Mouse (Mus musculus) mouse trophoblast stem cell (cell line): ENCODE data around the gene Gpr35.

ENCODE experiments used
- in situ Hi-C, 2 experiments: fragments of 300-500 bp; cut with MseI, MboI; formaldehyde crosslinking; loops; 2 replicates in 1 of 2; 3 replicates in 1 of 2; pipeline ENCODE4 v1.15.1; 2025

The Gpr35 gene

GRCm38 (mm10) chr1:92950607-92951006 lies at the start of gene Gpr35:
Gpr35 (plus strand) TSS chr1:92950865.
- in situ Hi-C loops: no loop called here

GRCm38 (mm10) chr1:92902786-92903185 lies 47.9 kb upstream of the Gpr35 start, which contains the start of gene Ankmy1:
Ankmy1 (minus strand) TSS chr1:92902906.
- in situ Hi-C loops: no loop called here

GRCm38 (mm10) chr1:92903627-92904026 lies 47.0 kb upstream of the Gpr35 start:
- in situ Hi-C loops: no loop called here

GRCm38 (mm10) chr1:92905703-92906310 lies 44.9 kb upstream of the Gpr35 start:
- in situ Hi-C loops: no loop called here

- in situ Hi-C loops: no loop called here
Observed at GRCm38 (mm10) chr1:92906779-92907631, 43.7 kb upstream of the Gpr35 start, which contains the start of gene Dusp28. Dusp28 (plus strand) TSS chr1:92906981.

GRCm38 (mm10) chr1:92907632-92908360 lies 42.9 kb upstream of the Gpr35 start:
- in situ Hi-C loops: no loop called here

- in situ Hi-C loops: no loop called here
Observed at GRCm38 (mm10) chr1:92908664-92909063, 42.0 kb upstream of the Gpr35 start.

GRCm38 (mm10) chr1:92909068-92909467 lies 41.6 kb upstream of the Gpr35 start:
- in situ Hi-C loops: no loop called here

GRCm38 (mm10) chr1:92910239-92910885 lies 40.3 kb upstream of the Gpr35 start, which contains the start of gene Rnpepl1:
Rnpepl1 (plus strand) TSS chr1:92910783.
- in situ Hi-C loops: no loop called here

- in situ Hi-C loops: no loop called here
Observed at GRCm38 (mm10) chr1:92910925-92911720, 39.5 kb upstream of the Gpr35 start.

- in situ Hi-C loops: no loop called here
Observed at GRCm38 (mm10) chr1:92911721-92912138, 38.9 kb upstream of the Gpr35 start.

- in situ Hi-C loops: no loop called here
Observed at GRCm38 (mm10) chr1:92912286-92912685, 38.4 kb upstream of the Gpr35 start.

- in situ Hi-C loops: no loop called here
Observed at GRCm38 (mm10) chr1:92914239-92914638, 36.4 kb upstream of the Gpr35 start.

- in situ Hi-C loops: no loop called here
Observed at GRCm38 (mm10) chr1:92914993-92915392, 35.7 kb upstream of the Gpr35 start.

- in situ Hi-C loops: no loop called here
Observed at GRCm38 (mm10) chr1:92916725-92917124, 33.9 kb upstream of the Gpr35 start.

GRCm38 (mm10) chr1:92919151-92919550 lies 31.5 kb upstream of the Gpr35 start:
- in situ Hi-C loops: no loop called here

- in situ Hi-C loops: no loop called here
Observed at GRCm38 (mm10) chr1:92919775-92920174, 30.9 kb upstream of the Gpr35 start.

- in situ Hi-C loops: no loop called here
Observed at GRCm38 (mm10) chr1:92920474-92921200, 30.0 kb upstream of the Gpr35 start.

GRCm38 (mm10) chr1:92921496-92921895 lies 29.2 kb upstream of the Gpr35 start:
- in situ Hi-C loops: no loop called here

- in situ Hi-C loops: no loop called here
Observed at GRCm38 (mm10) chr1:92930171-92930706, 20.4 kb upstream of the Gpr35 start.
